Mouse (Mus musculus): ENCODE results near the gene Gpr161.
A peak's percentile ranks its signal among the peaks of the same experiment; 100 is the strongest.

Gene Gpr161

GRCm38 (mm10) chr1:165281351-165282221, 14.0 kb upstream of the Gpr161 start:
- Histone ChIP-seq H3K36me3 (ENCODE audit: insufficient read depth, low read length) (no peaks in the 10 kb centered on the region), H3K27me3 (ENCODE audit: insufficient read depth, low read length) (peaks cover 36% of the 10 kb centered on the region), H3K4me3 (replicated peaks; ENCODE audit: low read length) (peak overlapping the region; percentile 88), H3K9me3 (ENCODE audit: low read length) (no peaks in the 10 kb centered on the region), H3K4me1 (replicated peaks; ENCODE audit: low read depth, low read length) (peaks cover 21% of the 10 kb centered on the region)
- TF ChIP-seq NANOG (IDR thresholded peaks at IDR 0.05; ENCODE audit: borderline replicate concordance, low read length) (no peak), POU5F1 (IDR thresholded peaks at IDR 0.05; ENCODE audit: borderline replicate concordance, low read length) (no peak), CTCF (conservative IDR thresholded peaks at IDR 0.05; ENCODE audit: low read length) (no peak)

GRCm38 (mm10) chr1:165282222-165282966, 13.2 kb upstream of the Gpr161 start:
- H3K27me3 ChIP-seq (ENCODE audit: insufficient read depth, low read length), result peaks cover 36% of the 10 kb centered on the region
- TF ChIP-seq POU5F1 (IDR thresholded peaks at IDR 0.05; ENCODE audit: borderline replicate concordance, low read length) (no peak), NANOG (IDR thresholded peaks at IDR 0.05; ENCODE audit: borderline replicate concordance, low read length) (no peak), CTCF (conservative IDR thresholded peaks at IDR 0.05; ENCODE audit: low read length) (no peak)
- peak overlapping the region; percentile 88 for H3K4me3 ChIP-seq (replicated peaks; ENCODE audit: low read length)
- no peaks in the 10 kb centered on the region for H3K36me3 ChIP-seq (ENCODE audit: insufficient read depth, low read length)
- H3K9me3 ChIP-seq (ENCODE audit: low read length), result no peaks in the 10 kb centered on the region
- peaks cover 21% of the 10 kb centered on the region for H3K4me1 ChIP-seq (replicated peaks; ENCODE audit: low read depth, low read length)

- Histone ChIP-seq H3K36me3 (ENCODE audit: insufficient read depth, low read length) (no peaks in the 10 kb centered on the region), H3K9me3 (ENCODE audit: low read length) (no peaks in the 10 kb centered on the region), H3K4me1 (replicated peaks; ENCODE audit: low read depth, low read length) (peaks cover 21% of the 10 kb centered on the region), H3K4me3 (replicated peaks; ENCODE audit: low read length) (peak overlapping the region; percentile 88), H3K27me3 (ENCODE audit: insufficient read depth, low read length) (peaks cover 36% of the 10 kb centered on the region)
- no peak for TF ChIP-seq NANOG (IDR thresholded peaks at IDR 0.05; ENCODE audit: borderline replicate concordance, low read length)
Measured at GRCm38 (mm10) chr1:165282967-165283345, 12.6 kb upstream of the Gpr161 start.

GRCm38 (mm10) chr1:165284096-165284495, 11.5 kb upstream of the Gpr161 start:
- peaks cover 21% of the 10 kb centered on the region for H3K4me1 ChIP-seq (replicated peaks; ENCODE audit: low read depth, low read length)
- no peaks in the 10 kb centered on the region for H3K9me3 ChIP-seq (ENCODE audit: low read length)
- no peaks in the 10 kb centered on the region for H3K36me3 ChIP-seq (ENCODE audit: insufficient read depth, low read length)
- TF ChIP-seq CTCF (conservative IDR thresholded peaks at IDR 0.05; ENCODE audit: low read length), result no peak
- peaks cover 36% of the 10 kb centered on the region for H3K27me3 ChIP-seq (ENCODE audit: insufficient read depth, low read length)
- no peak overlapping the region for H3K4me3 ChIP-seq (replicated peaks; ENCODE audit: low read length)

- peaks cover 24% of the 10 kb centered on the region for H3K4me1 ChIP-seq (replicated peaks; ENCODE audit: low read depth, low read length)
- TF ChIP-seq POU5F1 (IDR thresholded peaks at IDR 0.05; ENCODE audit: borderline replicate concordance, low read length) (no peak), CTCF (conservative IDR thresholded peaks at IDR 0.05; ENCODE audit: low read length) (no peak), NANOG (IDR thresholded peaks at IDR 0.05; ENCODE audit: borderline replicate concordance, low read length) (no peak)
- no peaks in the 10 kb centered on the region for H3K9me3 ChIP-seq (ENCODE audit: low read length)
Measured at GRCm38 (mm10) chr1:165288165-165288564, 7.4 kb upstream of the Gpr161 start.

GRCm38 (mm10) chr1:165289831-165290230, 5.8 kb upstream of the Gpr161 start:
- H3K4me1 ChIP-seq (replicated peaks; ENCODE audit: low read depth, low read length), result peaks cover 17% of the 10 kb centered on the region
- H3K4me3 ChIP-seq (replicated peaks; ENCODE audit: low read length), result no peak overlapping the region
- H3K9me3 ChIP-seq (ENCODE audit: low read length), result no peaks in the 10 kb centered on the region
- no peaks in the 10 kb centered on the region for H3K27me3 ChIP-seq (ENCODE audit: insufficient read depth, low read length)
- H3K36me3 ChIP-seq (ENCODE audit: insufficient read depth, low read length), result no peaks in the 10 kb centered on the region
- TF ChIP-seq POU5F1 (IDR thresholded peaks at IDR 0.05; ENCODE audit: borderline replicate concordance, low read length), result no peak
- peak; percentile 78 for TF ChIP-seq CTCF (conservative IDR thresholded peaks at IDR 0.05; ENCODE audit: low read length)

More at GRCm38 (mm10) chr1:165288165-165288564, 7.4 kb upstream of the Gpr161 start:
- Histone ChIP-seq H3K4me3 (replicated peaks; ENCODE audit: low read length) (no peak overlapping the region), H3K27me3 (ENCODE audit: insufficient read depth, low read length) (peaks cover 11% of the 10 kb centered on the region), H3K36me3 (ENCODE audit: insufficient read depth, low read length) (no peaks in the 10 kb centered on the region)

GRCm38 (mm10) chr1:165291606-165292005, 4.0 kb upstream of the Gpr161 start:
- no peak for TF ChIP-seq CTCF (conservative IDR thresholded peaks at IDR 0.05; ENCODE audit: low read length)
- no peak for TF ChIP-seq NANOG (IDR thresholded peaks at IDR 0.05; ENCODE audit: borderline replicate concordance, low read length)
- TF ChIP-seq POU5F1 (IDR thresholded peaks at IDR 0.05; ENCODE audit: borderline replicate concordance, low read length), result no peak
- no peaks in the 10 kb centered on the region for H3K36me3 ChIP-seq (ENCODE audit: insufficient read depth, low read length)

GRCm38 (mm10) chr1:165301108-165301507, 5.5 kb downstream of the Gpr161 start:
- H3K9me3 ChIP-seq (ENCODE audit: low read length), result no peaks in the 10 kb centered on the region
- H3K27me3 ChIP-seq (ENCODE audit: insufficient read depth, low read length), result no peaks in the 10 kb centered on the region
- no peak for TF ChIP-seq CTCF (conservative IDR thresholded peaks at IDR 0.05; ENCODE audit: low read length)
- TF ChIP-seq NANOG (IDR thresholded peaks at IDR 0.05; ENCODE audit: borderline replicate concordance, low read length), result no peak
- no peak for TF ChIP-seq POU5F1 (IDR thresholded peaks at IDR 0.05; ENCODE audit: borderline replicate concordance, low read length)
- H3K4me1 ChIP-seq (replicated peaks; ENCODE audit: low read depth, low read length), result no peaks in the 10 kb centered on the region
- no peak overlapping the region for H3K4me3 ChIP-seq (replicated peaks; ENCODE audit: low read length)
- no peaks in the 10 kb centered on the region for H3K36me3 ChIP-seq (ENCODE audit: insufficient read depth, low read length)

More at GRCm38 (mm10) chr1:165291606-165292005, 4.0 kb upstream of the Gpr161 start:
- Histone ChIP-seq H3K4me1 (replicated peaks; ENCODE audit: low read depth, low read length) (peaks cover 26% of the 10 kb centered on the region), H3K9me3 (ENCODE audit: low read length) (no peaks in the 10 kb centered on the region), H3K27me3 (ENCODE audit: insufficient read depth, low read length) (no peaks in the 10 kb centered on the region), H3K4me3 (replicated peaks; ENCODE audit: low read length) (no peak overlapping the region)
